Mouse (Mus musculus): ENCODE data around the gene Msx1.

GRCm38 (mm10) chr5:37829926-37830325 is 5.5 kb upstream of the Msx1 start:
- TF ChIP-seq CTCF (IDR thresholded peaks at IDR 0.05; ENCODE audit: borderline replicate concordance, control insufficient read depth, extremely low read depth, insufficient read depth, low read length, poor library complexity) (no peak), POLR2A (IDR thresholded peaks at IDR 0.05; ENCODE audit: control insufficient read depth, extremely low read depth, insufficient read depth, low read length, poor library complexity) (no peak)

Measured in thymus, adult 2 months (tissue).